Mouse (Mus musculus) heart, embryonic 15.5 days (tissue): Measurements from ENCODE around the gene 6820408C15Rik. TPM values are rescaled to one million over a fixed set of nuclear protein-coding genes. Genes with fewer than 3 reads are reported as not detected.
A peak's percentile ranks its signal among the peaks of the same experiment; 100 is the strongest.
"Not testable (repeated sequence)": the region's sequence is repeated elsewhere in the genome, so short reads cannot be mapped to it uniquely, and the experiment has no call there.

Experiments used
- ATAC-seq: fragments of 200-750 bp; cut with Nextera tagmentation; replicated peaks from 2 replicates; pipeline ENCODE4 v1.8.0; 2017; ENCODE audit warnings: low read depth, moderate TSS enrichment; ENCODE audit not compliant: insufficient number of reproducible peaks, insufficient read depth, low FRiP score
- H3K27ac ChIP-seq: fragments of 300-500 bp; sonication (generic); 2 replicates; pipeline ENCODE4 v1.5.1; 2015; ENCODE audit warnings: mild to moderate bottlenecking, inconsistent platforms
- H3K27me3 ChIP-seq: fragments of 300-500 bp; sonication (generic); 2 replicates; pipeline ENCODE4 v1.6.1; 2015; ENCODE audit warnings: inconsistent platforms
- H3K36me3 ChIP-seq: fragments of 300-500 bp; sonication (generic); 2 replicates; pipeline ENCODE4 v1.6.1; 2015; ENCODE audit warnings: mild to moderate bottlenecking, inconsistent platforms
- H3K4me1 ChIP-seq: fragments of 300-500 bp; sonication (generic); replicated peaks from 2 replicates; pipeline ENCODE4 v1.6.1; 2015; ENCODE audit warnings: inconsistent platforms
- H3K4me2 ChIP-seq: fragments of 300-500 bp; sonication (generic); 2 replicates; pipeline ENCODE4 v1.6.1; 2015; ENCODE audit warnings: inconsistent platforms, mild to moderate bottlenecking, moderate library complexity
- H3K4me3 ChIP-seq: fragments of 300-500 bp; sonication (generic); 2 replicates; pipeline ENCODE4 v1.5.1; 2015; ENCODE audit warnings: mild to moderate bottlenecking, inconsistent platforms
- H3K9ac ChIP-seq: fragments of 300-500 bp; sonication (generic); 2 replicates; pipeline ENCODE4 v1.6.1; 2015; ENCODE audit warnings: mild to moderate bottlenecking, inconsistent platforms
- H3K9me3 ChIP-seq: fragments of 300-500 bp; sonication (generic); replicated peaks from 2 replicates; pipeline ENCODE4 v1.6.1; 2016; ENCODE audit warnings: inconsistent platforms
- WGBS: fragments of 180-500 bp; shearing (Covaris S2); methylation state at CpG from one replicate; pipeline ENCODE4 v1.1.7; 2015; ENCODE audit warnings: mixed read lengths; 5-methylcytosine and 5-hydroxymethylcytosine counted together
- polyA plus RNA-seq: library from polyadenylated mRNA; unstranded; fragments of >200 nt; fragmentation: Nextera tagmentation; extraction: Ambion mirVana; gene quantifications from 2 replicates; pipeline ENCODE4 v1.2.1, GENCODE M21; 2015

The 6820408C15Rik gene
- polyA plus RNA-seq, 1 experiment from 2014 or later: 2.4 TPM

DNA sequence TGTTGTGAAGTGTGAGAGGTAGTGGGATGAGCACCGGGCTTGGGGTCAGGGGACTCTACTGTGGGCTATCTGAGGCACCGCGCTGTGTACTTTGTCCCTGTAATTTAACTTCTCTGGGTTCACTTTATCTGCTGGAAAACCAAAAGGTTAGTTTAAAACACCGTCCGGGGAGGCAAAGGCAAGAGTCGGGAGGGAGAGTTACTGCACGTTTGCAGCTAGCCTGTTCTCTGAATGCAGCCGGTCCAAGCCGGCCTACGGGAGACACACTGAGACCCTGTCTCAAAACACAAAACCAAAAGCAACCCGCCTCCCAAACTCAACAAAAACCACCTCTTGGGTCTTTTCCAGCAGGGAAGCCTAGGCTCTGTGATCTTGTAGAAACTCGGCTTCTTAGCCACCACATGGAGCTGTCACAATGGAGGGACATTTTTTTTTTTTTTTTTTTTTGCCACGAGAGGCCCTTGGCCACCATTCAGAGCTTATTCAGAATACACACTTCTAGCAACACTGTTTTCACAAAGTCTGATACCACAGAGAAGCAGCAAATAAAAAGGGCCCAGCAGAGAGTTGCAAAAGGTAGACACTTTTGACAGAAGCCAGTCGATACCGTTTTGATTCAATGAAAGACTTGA lies 2.7 kb upstream of the 6820408C15Rik start:
- no peak for ATAC-seq

GRCm38 (mm10) chr2:152413158-152413764 lies 2.1 kb upstream of the 6820408C15Rik start:
- ATAC-seq: no peak
- 3% methylated on average over 21 of the region's 21 CpGs for WGBS
- H3K9me3 ChIP-seq: no peaks in the 10 kb centered on the region

More for the DNA sequence above, 2.7 kb upstream of the 6820408C15Rik start:
- H3K27ac ChIP-seq: peak overlapping the region; percentile 98
- H3K4me2 ChIP-seq: peak overlapping the region; percentile 70
- H3K9me3 ChIP-seq: no peaks in the 10 kb centered on the region
- H3K9ac ChIP-seq: peak overlapping the region; percentile 92
- peak overlapping the region; percentile 80 for H3K4me3 ChIP-seq
- no peaks in the 10 kb centered on the region for H3K36me3 ChIP-seq
- H3K27me3 ChIP-seq: no peaks in the 10 kb centered on the region
- WGBS: 5% methylated on average over 15 of the region's 15 CpGs
- peaks cover 37% of the 10 kb centered on the region for H3K4me1 ChIP-seq

GRCm38 (mm10) chr2:152413765-152414584 lies 1.4 kb upstream of the 6820408C15Rik start:
- H3K9ac ChIP-seq: peak overlapping the region; percentile 92
- under 1% methylated on average over 79 of the region's 86 CpGs for WGBS
- ATAC-seq: 0 out of 2 replicates have a peak, but pooled peaks have one; percentile 1

More at GRCm38 (mm10) chr2:152413158-152413764, 2.1 kb upstream of the 6820408C15Rik start:
- peak overlapping the region; percentile 70 for H3K4me2 ChIP-seq
- peak overlapping the region; percentile 80 for H3K4me3 ChIP-seq
- no peaks in the 10 kb centered on the region for H3K36me3 ChIP-seq
- peak overlapping the region; percentile 98 for H3K27ac ChIP-seq
- no peaks in the 10 kb centered on the region for H3K27me3 ChIP-seq
- H3K4me1 ChIP-seq: peaks cover 37% of the 10 kb centered on the region
- peak overlapping the region; percentile 92 for H3K9ac ChIP-seq

DNA sequence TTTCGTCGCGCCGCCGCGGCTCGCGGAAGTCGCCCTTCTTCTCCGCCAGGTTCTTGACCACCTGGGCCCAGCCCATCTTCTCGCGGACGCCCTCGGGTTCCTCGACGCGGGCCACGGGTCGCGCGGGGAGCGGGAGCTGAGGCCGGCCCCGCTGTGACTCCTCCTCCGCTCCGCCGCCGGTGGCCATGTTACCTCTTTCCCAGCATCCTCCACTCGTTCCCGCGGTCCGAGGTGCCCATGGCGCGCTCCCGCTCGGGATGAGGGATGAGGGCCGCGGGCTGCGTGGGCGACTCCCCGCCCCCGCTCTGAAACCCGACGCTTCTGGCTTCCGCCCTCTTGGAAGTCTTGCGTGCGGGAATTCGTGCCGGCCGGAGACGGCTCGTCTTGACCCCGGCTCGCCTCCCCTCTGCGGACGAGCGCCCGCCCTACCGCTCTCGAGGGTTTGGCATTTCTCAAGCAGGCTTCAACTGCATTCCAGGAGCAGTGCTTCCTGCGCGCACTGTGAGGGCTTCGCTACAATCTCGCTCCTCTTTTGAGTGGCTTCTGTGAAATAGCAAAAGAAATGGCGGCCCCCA lies 709 bp upstream of the 6820408C15Rik start, which contains the start of gene Zcchc3:
Gene Zcchc3, minus strand, starts transcription at position 437 of the 575 bp plus-strand sequence.
- Histone ChIP-seq H3K9me3 (no peaks in the 10 kb centered on the region), H3K27me3 (no peaks in the 10 kb centered on the region), H3K4me3 (peak within 1 kb of the TSS; percentile 80), H3K9ac (peak within 1 kb of the TSS; percentile 92), H3K27ac (peak within 1 kb of the TSS; percentile 98), H3K4me2 (peak within 1 kb of the TSS; percentile 70), H3K36me3 (no peaks in the 10 kb centered on the region), H3K4me1 (peaks cover 36% of the 10 kb centered on the region)
- ATAC-seq: peak; percentile 83
- WGBS: under 1% methylated on average over 65 of the region's 65 CpGs

More at GRCm38 (mm10) chr2:152413765-152414584, 1.4 kb upstream of the 6820408C15Rik start:
- H3K36me3 ChIP-seq: no peaks in the 10 kb centered on the region
- no peaks in the 10 kb centered on the region for H3K27me3 ChIP-seq
- no peaks in the 10 kb centered on the region for H3K9me3 ChIP-seq
- H3K4me3 ChIP-seq: peak overlapping the region; percentile 80
- peaks cover 37% of the 10 kb centered on the region for H3K4me1 ChIP-seq
- H3K4me2 ChIP-seq: peak overlapping the region; percentile 70
- peak overlapping the region; percentile 98 for H3K27ac ChIP-seq

GRCm38 (mm10) chr2:152415786-152416185 lies 399 bp downstream of the 6820408C15Rik start:
- no peak for ATAC-seq
- 94% methylated on average over 3 of the region's 3 CpGs for WGBS
- H3K9ac ChIP-seq: peak overlapping the region; percentile 92; the same call in 1 of the 2 replicates
- H3K27me3 ChIP-seq: no peaks in the 10 kb centered on the region
- no peaks in the 10 kb centered on the region for H3K9me3 ChIP-seq
- peak overlapping the region; percentile 70 for H3K4me2 ChIP-seq
- no peaks in the 10 kb centered on the region for H3K36me3 ChIP-seq
- H3K4me1 ChIP-seq: peaks cover 25% of the 10 kb centered on the region
- H3K4me3 ChIP-seq: peak overlapping the region; percentile 80; the same call in 1 of the 2 replicates
- H3K27ac ChIP-seq: peak overlapping the region; percentile 98

DNA sequence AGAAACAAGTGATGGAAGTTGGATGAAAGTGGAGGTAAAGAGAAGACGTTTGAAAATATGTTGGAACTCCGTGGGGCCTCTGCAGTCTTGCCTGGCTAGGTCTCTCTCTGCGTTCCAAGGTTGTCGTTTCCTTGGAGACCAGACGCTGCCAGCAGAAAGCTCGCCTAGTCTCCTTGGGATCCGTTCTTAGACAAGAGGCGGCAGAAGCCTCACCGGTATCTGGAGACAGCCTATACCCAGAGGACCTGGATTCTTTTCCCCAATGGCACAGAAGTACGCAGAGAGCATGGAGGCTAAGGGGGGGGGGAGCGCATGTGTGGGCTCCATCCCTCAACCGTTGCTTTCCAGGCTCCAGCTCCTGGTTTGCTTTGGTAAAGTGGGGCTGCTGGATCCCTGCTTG lies 12.1 kb downstream of the 6820408C15Rik start:
- ATAC-seq: no peak
- Histone ChIP-seq H3K9me3 (no peaks in the 10 kb centered on the region), H3K9ac (0 out of 2 replicates have a peak overlapping the region, but pooled peaks have one; percentile 8), H3K4me3 (peak overlapping the region; percentile 6; the same call in 1 of the 2 replicates), H3K4me1 (peaks cover 9% of the 10 kb centered on the region), H3K27ac (no peak overlapping the region), H3K4me2 (peak overlapping the region; percentile 52), H3K36me3 (no peaks in the 10 kb centered on the region), H3K27me3 (no peaks in the 10 kb centered on the region)
- 15% methylated on average over 12 of the region's 12 CpGs for WGBS

DNA sequence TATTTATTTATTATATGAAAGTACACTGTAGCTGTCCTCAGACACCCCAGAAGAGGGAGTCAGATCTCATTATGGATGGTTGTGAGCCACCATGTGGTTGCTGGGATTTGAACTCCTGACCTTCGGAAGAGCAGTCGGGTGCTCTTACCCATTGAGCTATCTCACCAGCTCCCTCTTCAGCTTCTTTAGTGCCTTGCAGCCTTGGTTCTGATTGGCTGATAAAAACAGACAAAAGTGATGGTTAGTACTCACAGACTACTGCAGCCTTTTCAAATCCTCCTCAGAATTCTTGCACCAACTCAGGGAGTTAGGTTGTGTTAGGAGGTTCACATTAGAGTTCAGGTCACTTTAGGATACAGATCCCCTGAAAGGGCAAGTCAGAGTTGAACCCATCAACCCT lies 13.1 kb downstream of the 6820408C15Rik start:
- 77% methylated on average over 2 of the region's 2 CpGs for WGBS
- H3K27ac ChIP-seq, H3K4me3 ChIP-seq, H3K4me2 ChIP-seq, H3K4me1 ChIP-seq, ATAC-seq, H3K9me3 ChIP-seq, H3K9ac ChIP-seq, H3K27me3 ChIP-seq, H3K36me3 ChIP-seq: not testable (repeated sequence)

DNA sequence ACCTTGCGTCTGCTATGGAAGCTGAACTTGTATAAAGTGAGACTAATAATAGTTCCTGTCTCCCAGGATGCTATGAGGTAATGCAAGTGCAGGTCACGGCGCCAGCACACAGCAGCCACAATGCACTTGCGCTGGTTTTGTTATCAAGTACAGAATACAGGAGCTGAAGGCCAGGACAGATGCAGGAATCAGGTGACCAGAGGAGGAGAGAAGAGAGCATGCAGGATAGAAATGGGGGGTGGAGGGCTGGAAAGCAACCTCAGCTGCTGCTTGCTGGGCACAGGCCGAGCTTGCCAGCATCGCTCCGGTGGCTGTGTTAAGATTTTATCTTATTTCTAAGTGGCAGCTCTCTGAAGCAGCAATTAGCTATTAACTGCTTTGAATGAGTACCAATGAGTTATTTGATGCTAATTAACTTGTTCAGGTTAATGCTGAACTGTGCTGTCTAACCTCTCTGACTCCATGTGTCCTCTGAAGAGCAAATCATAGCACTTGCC lies 21.1 kb downstream of the 6820408C15Rik start:
- H3K27ac ChIP-seq: peak overlapping the region; percentile 93
- WGBS: 38% methylated on average over 7 of the region's 7 CpGs
- H3K9me3 ChIP-seq: no peaks in the 10 kb centered on the region
- peaks cover 25% of the 10 kb centered on the region for H3K4me1 ChIP-seq
- ATAC-seq: peak; percentile 78
- H3K4me2 ChIP-seq: peak overlapping the region; percentile 70
- no peaks in the 10 kb centered on the region for H3K27me3 ChIP-seq
- no peaks in the 10 kb centered on the region for H3K36me3 ChIP-seq
- H3K4me3 ChIP-seq: no peak overlapping the region
- no peak overlapping the region for H3K9ac ChIP-seq

GRCm38 (mm10) chr2:152436983-152437860 lies 21.8 kb downstream of the 6820408C15Rik start:
- 3% methylated on average over 22 of the region's 23 CpGs for WGBS
- H3K27ac ChIP-seq: peak overlapping the region; percentile 93
- peak; percentile 58 for ATAC-seq

DNA sequence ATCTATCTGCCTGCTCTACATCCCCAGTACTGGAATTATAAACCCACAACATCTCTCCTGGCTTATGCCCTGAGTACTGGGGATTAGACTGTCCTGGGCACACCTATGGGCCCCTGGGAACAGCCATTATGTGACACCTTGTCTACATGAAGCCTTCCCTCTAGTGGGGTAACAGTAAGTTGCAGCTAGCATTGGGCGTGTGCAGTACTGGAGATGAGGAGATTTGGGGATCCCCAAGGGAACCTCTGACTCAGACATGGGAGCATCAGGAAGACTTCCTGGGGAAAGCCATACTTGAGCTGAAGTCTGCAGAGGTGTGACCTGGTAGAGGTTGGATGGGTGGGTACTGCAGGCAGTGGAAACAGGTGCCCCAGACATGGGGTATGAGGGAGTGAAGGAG lies 23.6 kb downstream of the 6820408C15Rik start:
- Histone ChIP-seq H3K27me3 (no peaks in the 10 kb centered on the region), H3K4me1 (peaks cover 25% of the 10 kb centered on the region), H3K9me3 (no peaks in the 10 kb centered on the region), H3K9ac (no peak overlapping the region), H3K36me3 (no peaks in the 10 kb centered on the region), H3K4me2 (no peak overlapping the region), H3K4me3 (no peak overlapping the region), H3K27ac (no peak overlapping the region)
- no peak for ATAC-seq
- WGBS: 56% methylated on average over 1 of the region's 1 CpGs

More at GRCm38 (mm10) chr2:152436983-152437860, 21.8 kb downstream of the 6820408C15Rik start:
- Histone ChIP-seq H3K36me3 (no peaks in the 10 kb centered on the region), H3K9ac (peak overlapping the region; percentile 61), H3K27me3 (no peaks in the 10 kb centered on the region), H3K4me1 (peaks cover 25% of the 10 kb centered on the region), H3K9me3 (no peaks in the 10 kb centered on the region), H3K4me3 (peak overlapping the region; percentile 34), H3K4me2 (peak overlapping the region; percentile 70)
